Mouse (Mus musculus): Measurements from ENCODE around the gene Tbc1d15.

DNA sequence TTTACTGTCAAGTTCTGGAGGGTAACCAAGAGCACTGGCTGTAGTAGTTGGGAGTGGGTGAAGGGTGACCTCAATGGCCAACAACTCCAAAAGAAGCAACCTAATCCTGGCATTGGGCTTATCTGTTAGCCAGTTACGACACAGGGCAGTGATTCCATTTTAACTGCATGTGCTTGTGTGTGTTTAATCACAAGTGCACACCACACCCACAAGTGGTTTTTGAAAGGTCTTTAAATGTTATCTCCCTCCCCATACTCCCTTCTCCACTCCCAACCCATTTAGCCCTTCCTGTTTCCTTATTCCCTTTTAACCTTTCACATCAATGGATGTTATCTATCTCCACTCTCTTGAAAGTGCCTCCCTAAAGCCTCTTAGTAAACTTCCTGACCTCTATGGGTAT is 46.0 kb downstream of the Tbc1d15 start:
- TF ChIP-seq CTCF (IDR thresholded peaks at IDR 0.05; ENCODE audit: control insufficient read depth, insufficient read depth, insufficient read length) (no peak), MAX (IDR thresholded peaks at IDR 0.05) (no peak), USF1 (IDR thresholded peaks at IDR 0.05; ENCODE audit: low read depth) (no peak)

Data from C2C12 (cell line).